In genomic region chr19:53600549-53601362, GRCm38 (mm10) we compare ENCODE assay signal across 8 mouse cellular contexts. TPM values are rescaled to one million over a fixed set of nuclear protein-coding genes. Genes with fewer than 3 reads are reported as not detected.
DNase-seq lines count a peak whose midpoint lies in the region; ATAC-seq lines count a peak whose summit lies in the region.

No protein-coding gene starts in this region.

- peaks cover 12% of the 10 kb centered on the region; the same call in 1 of the 2 replicates for H3K36me3 ChIP-seq in hindbrain, embryonic 14.5 days (replicated peaks; ENCODE audit: control insufficient read depth, insufficient read depth)
- H3K36me3 ChIP-seq in macrophage (ENCODE audit: inconsistent target): no peaks in the 10 kb centered on the region

- no peaks in the 10 kb centered on the region for H3K27me3 ChIP-seq in hindbrain, embryonic 14.5 days (ENCODE audit: control insufficient read depth, insufficient read depth, low read length)

- peak overlapping the region; percentile 83 for H3K9ac ChIP-seq in hindbrain, embryonic 14.5 days

- peaks cover 20% of the 10 kb centered on the region for H3K4me1 ChIP-seq in hindbrain, embryonic 14.5 days (replicated peaks; ENCODE audit: control insufficient read depth, insufficient read depth, low read length)

- peaks cover 51% of the 10 kb centered on the region for H3K79me2 ChIP-seq in macrophage (ENCODE audit: inconsistent target)

- peak overlapping the region; percentile 96 for H3K4me2 ChIP-seq in hindbrain, embryonic 14.5 days (replicated peaks)

- under 1% methylated on average over 55 of the region's 82 CpGs for WGBS in hindbrain, embryonic 14.5 days
- under 1% methylated on average over 76 of the region's 82 CpGs for WGBS in macrophage (ENCODE audit: missing documents)

- ATAC-seq in hindbrain, embryonic 14.5 days (ENCODE audit: low FRiP score): peak; percentile 72

- H3K4me3 ChIP-seq in hindbrain, embryonic 14.5 days (replicated peaks; ENCODE audit: low read length): peak overlapping the region; percentile 93
- H3K4me3 ChIP-seq in macrophage (ENCODE audit: inconsistent target): peak overlapping the region; percentile 51

- DNase-seq in adipocyte (ENCODE audit: low spot score): peak; percentile 44
- DNase-seq in cerebellum, adult 9-11 months: peak; percentile 74
- peak; percentile 35 for DNase-seq in forelimb bud, embryonic 11.5 days (ENCODE audit: low read depth, low spot score)
- DNase-seq in hindbrain, embryonic 14.5 days (ENCODE audit: low spot score): peak; percentile 52
- peak; percentile 20 to 42 for DNase-seq in left cerebral cortex, adult 9 months (ENCODE audit: low spot score in 2 of 2)
- peak; percentile 51 to 66 for DNase-seq in right cerebral cortex, adult 2 months (ENCODE audit: low spot score in 2 of 2)
- peak; percentile 64 for DNase-seq in yolk sac, embryonic 10.5 days (ENCODE audit: low spot score)

- H3K9me3 ChIP-seq in hindbrain, embryonic 14.5 days (ENCODE audit: control insufficient read depth, low read length): no peaks in the 10 kb centered on the region

- H3K27ac ChIP-seq in hindbrain, embryonic 14.5 days: peak overlapping the region; percentile 98
- H3K27ac ChIP-seq in macrophage: no peak overlapping the region

RNA-seq across cellular contexts. Expression of gene Smc3, which starts 0.6 kb away (rescaled TPM):
- polyA plus RNA-seq in hindbrain, embryonic 14.5 days (2014; fragmentation: Nextera tagmentation; extraction: Ambion mirVana): 50.0 and 53.1 TPM in 2 replicates
- 10 to 100 TPM; 10.9 to 74.7 (median 30.3) TPM for total RNA-seq in macrophage (2018; cell fraction: chromatin; rRNA removed)
- 10 to 100 TPM in 24 of 26 experiments, 1 to 10 TPM in 2; 8.4 to 22.2 (median 15.4) TPM for total RNA-seq in macrophage (2018; cell fraction: cytosol; rRNA removed)
- total RNA-seq in macrophage (2018; cell fraction: nucleus; rRNA removed): 10 to 100 TPM; 10.5 to 48.2 (median 18.1) TPM
- polyA plus RNA-seq in macrophage (2018): 16.4 to 35.2 TPM (median 24.2 TPM) in 3 replicates

RNA-seq across cellular contexts. Expression of gene Nutf2-ps1, which starts 11.9 kb away (rescaled TPM):
- polyA plus RNA-seq in hindbrain, embryonic 14.5 days (2014; fragmentation: Nextera tagmentation; extraction: Ambion mirVana): 190 and 201 TPM in 2 replicates
- 1 to 10 TPM in 18 of 26 experiments, not detected in 8; 1.1 to 9.1 (median 2.9) TPM for total RNA-seq in macrophage (2018; cell fraction: chromatin; rRNA removed)
- total RNA-seq in macrophage (2018; cell fraction: cytosol; rRNA removed): 10 to 100 TPM in 25 of 26 experiments, 1 to 10 TPM in 1; 9.7 to 40.0 (median 26.5) TPM
- total RNA-seq in macrophage (2018; cell fraction: nucleus; rRNA removed): 10 to 100 TPM in 8 of 26 experiments, 1 to 10 TPM in 12, under 1 TPM in 1, not detected in 5; 0.71 to 27.2 (median 7.1) TPM
- 8.7 to 51.1 TPM (median 18.5 TPM) in 3 replicates for polyA plus RNA-seq in macrophage (2018)
